In genomic region chr7:128388968-128389367, GRCm38 (mm10) we compare ENCODE assay signal across 8 mouse cellular contexts. TPM values are rescaled to one million over a fixed set of nuclear protein-coding genes. Genes with fewer than 3 reads are reported as not detected.
DNase-seq lines count a peak whose midpoint lies in the region.

No protein-coding gene starts in this region.

- no peaks in the 10 kb centered on the region for H3K9me3 ChIP-seq in forebrain, embryonic 10.5 days

- H3K4me1 ChIP-seq in forebrain, embryonic 10.5 days = peaks cover 38% of the 10 kb centered on the region

- no peaks in the 10 kb centered on the region for H3K36me3 ChIP-seq in forebrain, embryonic 10.5 days (replicated peaks)

- 43% methylated on average over 7 of the region's 7 CpGs for WGBS in forebrain, embryonic 10.5 days

- no peaks in the 10 kb centered on the region for H3K27me3 ChIP-seq in forebrain, embryonic 10.5 days (ENCODE audit: poor library complexity, severe bottlenecking)

- no peak overlapping the region for H3K4me3 ChIP-seq in forebrain, embryonic 10.5 days

- peak; percentile 54 for DNase-seq in right cerebral cortex, postnatal 14 days
- no peak for DNase-seq in right cerebral cortex, postnatal 36 days (ENCODE audit: low spot score in 2 of 2)
- DNase-seq in gastrocnemius, adult 18-20 months (ENCODE audit: low spot score) = peak; percentile 77
- DNase-seq in heart, postnatal 4 days = peak; percentile 91
- DNase-seq in lung, adult 18-20 months = peak; percentile 63 to 72
- peak; percentile 83 for DNase-seq in testis, postnatal 14 days (ENCODE audit: low spot score)
- DNase-seq in cerebellum, adult 9-10 months = no peak
- DNase-seq in forebrain, embryonic 10.5 days (ENCODE audit: extremely low spot score, low spot score) = no peak

- no peak overlapping the region for H3K27ac ChIP-seq in forebrain, embryonic 10.5 days

RNA-seq across cellular contexts. Expression of gene Rgs10, which starts 29.6 kb away (rescaled TPM):
- total RNA-seq in gastrocnemius, adult 18-20 months (2021) = 1 to 10 TPM; 2.0 to 3.4 TPM
- 1 to 10 TPM; 8.4 to 9.5 TPM for total RNA-seq in heart, postnatal 4 days (2021)
- polyA plus RNA-seq in forebrain, embryonic 10.5 days (2016; fragmentation: Nextera tagmentation; extraction: Ambion mirVana) = 4.8 and 5.9 TPM in 2 replicates

Comparison
In these comparisons a context has a peak if more than half of its experiments do, and no peak if none do; other contexts are left out.
1. DNase-seq: peak in right cerebral cortex, postnatal 14 days (single experiment), gastrocnemius, adult 18-20 months (single experiment), heart, postnatal 4 days (single experiment), lung, adult 18-20 months (2 of 2) and testis, postnatal 14 days (single experiment); none in right cerebral cortex, postnatal 36 days (0 of 2), cerebellum, adult 9-10 months (single experiment) and forebrain, embryonic 10.5 days (single experiment).